Mouse (Mus musculus): ENCODE results near the gene Gm20865.
"Not testable (repeated sequence)": the region's sequence is repeated elsewhere in the genome, so short reads cannot be mapped to it uniquely, and the experiment has no call there.

Gm20865 gene

DNA sequence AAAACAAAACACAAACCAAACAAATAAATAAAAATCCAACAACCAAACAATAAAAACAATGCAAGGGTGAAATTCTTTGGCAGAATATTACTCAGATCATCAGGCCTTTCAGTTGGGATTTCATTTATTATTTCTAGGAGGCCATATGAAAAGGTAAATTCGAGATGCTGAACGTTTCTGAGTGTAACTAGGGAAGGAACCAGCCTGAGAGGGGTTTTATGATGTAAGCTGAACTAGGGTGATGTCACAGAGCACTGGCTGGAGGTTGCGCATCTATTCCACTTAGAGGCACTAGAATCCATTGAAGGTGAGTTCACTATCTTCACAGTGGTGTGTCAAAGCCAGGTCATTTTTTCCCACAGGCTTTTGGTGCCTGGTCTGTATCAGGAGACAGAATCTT is at the start of gene Gm20865:
Gene Gm20865 (plus strand): TSS at position 301 of the 400 bp plus-strand sequence.
- DNase-seq (ENCODE audit: low read depth, low spot score) = not testable (repeated sequence)

Data from brain, embryonic 18.5 days (tissue).